Comparison of ENCODE assay signal across 8 mouse cellular contexts in the genomic region with DNA sequence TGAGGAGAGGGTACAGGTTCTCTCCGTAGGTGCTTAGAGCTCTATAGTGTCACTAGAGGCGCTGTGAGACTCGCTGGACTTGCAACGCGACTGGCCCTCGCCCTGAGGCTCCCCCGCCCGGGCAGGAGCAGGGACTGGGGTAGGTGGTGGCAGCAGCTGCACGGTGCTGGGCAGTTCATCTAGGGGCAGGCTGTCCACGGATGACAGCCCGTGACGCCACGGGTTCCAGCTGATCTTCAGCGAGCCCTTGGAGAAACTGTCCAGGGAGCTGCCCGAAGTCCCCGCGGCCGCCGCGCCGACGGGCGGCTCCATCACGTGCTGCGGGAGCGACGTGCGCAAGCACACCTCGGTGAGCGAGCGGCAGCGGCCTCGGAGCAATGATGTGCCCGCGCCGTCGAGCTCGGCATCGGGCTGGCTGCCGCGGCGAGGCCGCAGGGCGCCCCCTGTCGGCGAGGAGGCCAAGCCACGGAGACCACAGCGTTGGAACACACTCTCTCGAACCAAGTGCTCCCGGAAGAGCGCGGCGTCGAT. TPM values are rescaled to one million over a fixed set of nuclear protein-coding genes. Genes with fewer than 3 reads are reported as not detected.
DNase-seq lines count a peak whose midpoint lies in the region; ATAC-seq lines count a peak whose summit lies in the region.

No protein-coding gene starts in this region.

- peak; percentile 77 for ATAC-seq in hindbrain, embryonic 14.5 days (ENCODE audit: low FRiP score)

- no peaks in the 10 kb centered on the region for H3K9me3 ChIP-seq in hindbrain, embryonic 14.5 days (ENCODE audit: control insufficient read depth, low read length)

- DNase-seq in R1 (ENCODE audit: low read depth, low spot score), result peak; percentile 88
- peak; percentile 57 to 86 for DNase-seq in cerebellum, postnatal 4 days (ENCODE audit: low spot score in 2 of 2)
- DNase-seq in gastrocnemius, adult 18-20 months (ENCODE audit: low spot score), result peak; percentile 66
- DNase-seq in hindbrain, embryonic 14.5 days (ENCODE audit: low spot score), result peak; percentile 77
- DNase-seq in layer of hippocampus, postnatal 25 days (ENCODE audit: extremely low spot score in 1 of 2, low spot score in 1 of 2), result peak; percentile 68 to 69
- DNase-seq in lung, postnatal 25 days (ENCODE audit: low spot score), result peak; percentile 82
- DNase-seq in ovary, postnatal 36 days (ENCODE audit: low spot score), result peak; percentile 81
- peak; percentile 88 for DNase-seq in thymus, postnatal 14 days

- peak overlapping the region; percentile 55 for H3K4me2 ChIP-seq in hindbrain, embryonic 14.5 days (replicated peaks)

- H3K9ac ChIP-seq in hindbrain, embryonic 14.5 days, result peak overlapping the region; percentile 46

- peak overlapping the region; percentile 32 for H3K4me3 ChIP-seq in hindbrain, embryonic 14.5 days (replicated peaks; ENCODE audit: low read length)

- H3K27ac ChIP-seq in hindbrain, embryonic 14.5 days, result no peak overlapping the region

- WGBS in hindbrain, embryonic 14.5 days, result under 1% methylated on average over 53 of the region's 54 CpGs

- H3K4me1 ChIP-seq in hindbrain, embryonic 14.5 days (replicated peaks; ENCODE audit: control insufficient read depth, insufficient read depth, low read length), result 0 out of 2 replicates have a peak, but pooled peaks cover 7% of the 10 kb centered on the region

- peaks cover 47% of the 10 kb centered on the region for H3K36me3 ChIP-seq in hindbrain, embryonic 14.5 days (replicated peaks; ENCODE audit: control insufficient read depth, insufficient read depth)

- peaks cover 7% of the 10 kb centered on the region for H3K27me3 ChIP-seq in hindbrain, embryonic 14.5 days (ENCODE audit: control insufficient read depth, insufficient read depth, low read length)

RNA-seq across cellular contexts. Expression of a gene that starts 7.4 kb away (rescaled TPM):
- total RNA-seq in gastrocnemius, adult 18-20 months (2021), result under 1 TPM in 1 of 2 experiments, not detected in 1; 0.07 TPM
- polyA plus RNA-seq in hindbrain, embryonic 14.5 days (2014; fragmentation: Nextera tagmentation; extraction: Ambion mirVana), result 10.5 and 10.7 TPM in 2 replicates
- total RNA-seq in layer of hippocampus, postnatal 25 days (2021), result 10 to 100 TPM; 54.7 to 57.0 TPM

RNA-seq across cellular contexts. Expression of a gene that starts 11.2 kb away (rescaled TPM):
- total RNA-seq in gastrocnemius, adult 18-20 months (2021), result 10 to 100 TPM; 42.1 to 45.1 TPM
- 61.5 and 69.9 TPM in 2 replicates for polyA plus RNA-seq in hindbrain, embryonic 14.5 days (2014; fragmentation: Nextera tagmentation; extraction: Ambion mirVana)
- 100 to 1,000 TPM; 104 to 117 TPM for total RNA-seq in layer of hippocampus, postnatal 25 days (2021)

RNA-seq across cellular contexts. Expression of a gene that starts 23.1 kb away (rescaled TPM):
- total RNA-seq in gastrocnemius, adult 18-20 months (2021), result 1 to 10 TPM; 3.8 to 4.9 TPM
- polyA plus RNA-seq in hindbrain, embryonic 14.5 days (2014; fragmentation: Nextera tagmentation; extraction: Ambion mirVana), result 2.4 and 3.0 TPM in 2 replicates
- total RNA-seq in layer of hippocampus, postnatal 25 days (2021), result 1 to 10 TPM; 6.0 to 6.3 TPM

RNA-seq across cellular contexts. Expression of a gene that starts 36.0 kb away (rescaled TPM):
- under 1 TPM; 0.26 to 0.30 TPM for total RNA-seq in gastrocnemius, adult 18-20 months (2021)
- 0.27 and 0.31 TPM in 2 replicates for polyA plus RNA-seq in hindbrain, embryonic 14.5 days (2014; fragmentation: Nextera tagmentation; extraction: Ambion mirVana)
- total RNA-seq in layer of hippocampus, postnatal 25 days (2021), result under 1 TPM; 0.22 to 0.52 TPM

RNA-seq across cellular contexts. Expression of a gene that starts 37.1 kb away (rescaled TPM):
- total RNA-seq in gastrocnemius, adult 18-20 months (2021), result 10 to 100 TPM; 53.8 to 59.1 TPM
- polyA plus RNA-seq in hindbrain, embryonic 14.5 days (2014; fragmentation: Nextera tagmentation; extraction: Ambion mirVana), result 107 and 119 TPM in 2 replicates
- 10 to 100 TPM; 76.8 to 85.4 TPM for total RNA-seq in layer of hippocampus, postnatal 25 days (2021)

Comparison
In these comparisons a context has a peak if more than half of its experiments do, and no peak if none do; other contexts are left out.
1. RNA of a gene that starts 7.4 kb away (total RNA-seq): 54.7 to 57.0 TPM in layer of hippocampus, postnatal 25 days; 0.07 TPM in gastrocnemius, adult 18-20 months; every median in the first group is over 10 times any median in the second.
2. Peak in every context shown above with its lines, with median percentiles within 50 percentile points of each other: DNase-seq.